Mouse (Mus musculus) CH12F3 (cell line): Measurements from ENCODE around the gene Atoh7.
"Not testable (repeated sequence)": the region's sequence is repeated elsewhere in the genome, so short reads cannot be mapped to it uniquely, and the experiment has no call there.

Experiments used
- in situ Hi-C: fragments of 300-500 bp; cut with MboI; formaldehyde crosslinking; loops from 2 replicates; pipeline ENCODE4 v1.14.3; 2020; ENCODE audit warnings: low sequenced_read_pairs

The Atoh7 gene

DNA sequence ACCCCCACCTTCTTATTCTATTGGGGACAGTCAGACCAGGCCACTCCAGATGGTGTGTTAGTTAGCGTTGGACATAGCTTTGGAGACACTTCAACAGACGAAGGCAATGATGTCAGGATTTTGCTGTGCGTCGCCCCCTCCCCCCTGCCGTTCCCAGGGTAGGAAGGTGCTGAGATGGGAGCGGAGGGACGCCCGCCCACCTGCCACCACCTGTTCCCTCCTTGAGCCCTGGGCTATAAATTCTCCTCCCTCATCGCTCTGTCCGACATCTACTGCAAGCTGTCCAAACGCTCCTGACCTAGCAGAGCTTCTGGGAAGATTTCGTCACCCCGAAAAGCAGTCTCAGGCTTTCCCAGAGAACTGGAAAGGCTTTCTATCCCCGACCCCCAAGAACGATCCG lies at the start of gene Atoh7:
Gene Atoh7 (plus strand): TSS at position 131 of the 400 bp plus-strand sequence.
- in situ Hi-C loops = no loop called here

DNA sequence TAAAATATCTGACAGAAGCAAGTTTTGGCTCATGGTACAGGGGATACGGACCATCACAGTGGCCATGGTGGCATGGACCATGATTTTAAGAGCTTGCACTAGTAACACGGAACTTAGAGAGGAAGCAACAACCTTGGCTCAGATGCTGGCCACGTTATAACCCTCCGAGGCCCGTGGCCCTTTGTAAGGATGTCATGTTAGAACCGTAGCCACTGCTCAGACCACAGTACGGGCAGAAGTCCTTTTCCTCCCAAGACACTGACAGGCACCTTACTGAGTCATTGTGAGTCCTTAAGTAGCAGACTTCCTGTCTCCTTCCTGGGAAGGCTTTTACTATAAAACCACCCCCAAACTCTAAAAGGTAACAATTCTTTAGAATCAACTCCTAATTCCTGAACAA lies 48.2 kb upstream of the Atoh7 start:
- in situ Hi-C loops = no loop called here

- in situ Hi-C loops = no loop called here
Observed at GRCm38 (mm10) chr10:63052011-63052410, 47.4 kb upstream of the Atoh7 start.

DNA sequence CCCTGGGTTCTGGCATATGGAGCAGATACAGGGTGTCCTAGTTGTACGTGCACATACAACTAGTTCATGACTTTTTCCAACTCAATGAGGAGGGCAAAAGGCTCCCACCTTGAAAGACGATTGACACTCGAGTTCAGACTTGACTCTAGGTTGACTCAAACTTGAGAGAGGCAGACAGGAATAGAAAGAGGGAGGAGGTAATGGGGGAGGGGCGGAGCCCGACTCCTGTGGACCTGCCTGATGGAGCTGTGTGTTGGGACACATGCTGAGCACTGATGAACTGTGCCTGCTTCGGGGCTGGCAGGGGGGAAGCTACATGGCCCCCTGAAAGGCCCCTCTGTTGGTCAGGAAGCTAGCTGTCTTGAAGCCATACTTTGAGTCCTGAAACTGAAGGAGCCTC lies 46.4 kb upstream of the Atoh7 start:
- in situ Hi-C loops = no loop called here

GRCm38 (mm10) chr10:63054071-63054470 lies 45.4 kb upstream of the Atoh7 start:
- in situ Hi-C loops = not testable (repeated sequence)

DNA sequence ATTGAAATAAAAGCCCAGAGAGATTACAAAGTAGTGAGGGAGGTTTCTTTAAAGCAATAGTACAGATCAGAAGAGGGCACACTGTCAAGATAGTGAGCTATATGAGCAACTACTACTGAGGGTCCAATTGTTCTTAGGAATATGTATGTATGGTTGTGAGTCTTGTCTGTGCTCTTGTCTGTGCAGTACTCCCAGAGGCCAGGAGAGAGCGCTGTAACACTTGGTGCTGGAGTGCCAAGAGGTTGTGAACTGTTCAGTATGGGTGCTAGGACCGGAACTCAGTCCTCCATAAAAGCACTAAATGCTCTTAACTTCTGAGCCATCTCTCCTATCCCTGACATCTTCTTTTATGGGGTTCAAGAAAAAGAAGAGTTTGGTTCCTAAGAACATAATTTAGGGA lies 44.9 kb upstream of the Atoh7 start:
- in situ Hi-C loops = no loop called here

DNA sequence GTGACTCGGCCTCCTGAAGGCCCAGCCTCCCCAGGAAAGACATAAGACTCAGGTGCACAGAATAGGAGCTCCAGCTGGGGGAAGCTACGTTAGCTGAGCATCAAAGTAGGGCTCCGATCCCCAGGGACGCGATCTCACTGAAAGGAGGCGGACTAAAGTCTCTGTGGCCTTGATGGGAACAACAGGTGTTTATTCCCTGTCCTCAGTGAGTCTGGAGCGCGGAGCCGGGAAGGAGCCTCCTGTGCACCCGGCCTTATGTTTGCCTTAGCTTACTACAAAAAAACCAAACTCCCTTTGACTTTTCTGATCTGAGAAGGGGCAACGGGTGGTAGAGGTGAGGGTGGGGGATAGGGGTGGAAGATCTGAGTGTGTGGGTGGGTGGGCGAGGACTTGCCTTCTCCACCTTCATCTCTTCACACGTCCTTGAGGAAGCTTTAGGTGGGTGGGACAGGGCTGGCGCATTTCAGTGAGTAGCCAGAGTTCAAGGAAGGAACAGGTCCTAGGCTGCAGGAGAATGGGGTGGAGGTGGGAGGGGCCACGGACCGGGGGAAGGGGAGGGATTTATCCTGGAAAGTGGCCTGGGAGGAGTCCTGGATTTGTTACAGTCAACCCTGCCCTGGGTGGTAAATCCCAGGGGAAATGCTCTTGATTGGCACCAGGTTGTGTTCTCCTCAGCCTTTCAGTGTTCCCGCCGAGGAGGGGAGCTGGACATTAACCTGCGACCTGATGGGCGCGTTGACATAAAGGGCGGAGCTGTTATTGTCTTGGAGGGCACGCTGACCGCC lies 42.3 kb upstream of the Atoh7 start:
- in situ Hi-C loops = no loop called here

DNA sequence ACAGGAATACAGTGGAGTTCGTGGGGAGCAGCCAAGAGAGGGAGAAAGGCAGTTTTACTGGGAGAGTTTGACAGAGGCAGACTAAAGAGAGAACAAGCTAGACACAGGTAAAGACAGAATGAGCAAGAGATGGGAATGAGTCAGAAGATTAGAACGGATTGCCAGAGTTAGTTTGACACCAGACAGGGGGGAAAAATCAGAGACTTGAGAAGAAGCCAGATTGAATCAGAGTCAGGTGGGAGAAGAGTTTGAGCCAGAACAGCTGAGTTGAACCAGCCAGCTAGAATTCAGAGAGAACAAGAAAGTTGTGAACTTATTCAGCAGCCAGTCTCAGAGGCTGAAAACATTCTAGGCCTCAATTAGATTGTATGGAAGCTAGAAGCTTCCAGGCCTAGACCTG lies 39.6 kb upstream of the Atoh7 start, which contains the start of gene Pbld1:
Gene Pbld1 (plus strand): TSS at position 301 of the 400 bp plus-strand sequence.
- in situ Hi-C loops = no loop called here

GRCm38 (mm10) chr10:63060406-63060805 lies 39.0 kb upstream of the Atoh7 start:
- in situ Hi-C loops = no loop called here

- in situ Hi-C loops = no loop called here
Observed at GRCm38 (mm10) chr10:63061266-63061665, 38.2 kb upstream of the Atoh7 start.

- in situ Hi-C loops = no loop called here
Observed at GRCm38 (mm10) chr10:63062696-63063095, 36.8 kb upstream of the Atoh7 start.

DNA sequence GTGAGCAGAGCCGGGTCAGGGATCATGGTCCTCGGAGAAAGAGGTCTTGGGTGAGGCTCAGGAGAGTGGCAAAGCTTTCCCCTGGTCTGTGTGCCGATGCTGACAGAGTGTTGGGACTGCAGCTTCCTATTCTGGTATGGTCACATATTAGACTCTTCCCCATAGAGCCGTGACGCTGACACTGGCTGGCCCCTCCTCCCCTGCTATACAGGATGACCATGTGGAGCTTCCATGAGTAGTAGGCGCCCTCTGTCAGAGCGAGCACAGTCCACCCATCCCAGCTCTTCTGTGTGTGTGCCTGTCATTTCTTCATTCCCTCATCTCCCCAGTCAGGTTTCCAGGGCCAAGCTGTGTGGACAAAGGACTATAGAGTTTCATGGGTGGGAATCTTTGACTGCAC lies 36.1 kb upstream of the Atoh7 start:
- in situ Hi-C loops = no loop called here

- in situ Hi-C loops = no loop called here
Observed at GRCm38 (mm10) chr10:63064516-63064915, 34.9 kb upstream of the Atoh7 start.

DNA sequence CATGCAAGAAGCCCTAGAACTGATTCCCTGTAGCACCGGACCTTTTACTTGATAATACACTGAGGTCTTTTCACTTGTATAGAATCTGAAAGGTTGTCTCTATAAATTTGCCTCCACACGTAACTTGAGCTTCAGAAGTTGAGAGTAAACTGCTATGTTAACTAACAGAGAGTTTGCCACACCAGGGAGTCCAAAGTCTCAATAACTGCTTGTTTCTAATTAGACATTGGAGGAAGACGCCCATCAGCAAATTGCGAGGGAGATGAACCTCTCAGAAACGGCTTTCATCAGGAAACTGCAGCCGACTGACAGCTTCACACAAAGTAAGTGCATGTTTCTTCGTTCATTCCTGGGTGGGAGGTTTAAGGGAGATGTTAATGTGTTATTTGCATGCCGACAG lies 33.9 kb upstream of the Atoh7 start:
- in situ Hi-C loops = no loop called here

- in situ Hi-C loops = no loop called here
Observed at GRCm38 (mm10) chr10:63065988-63066387, 33.5 kb upstream of the Atoh7 start.

DNA sequence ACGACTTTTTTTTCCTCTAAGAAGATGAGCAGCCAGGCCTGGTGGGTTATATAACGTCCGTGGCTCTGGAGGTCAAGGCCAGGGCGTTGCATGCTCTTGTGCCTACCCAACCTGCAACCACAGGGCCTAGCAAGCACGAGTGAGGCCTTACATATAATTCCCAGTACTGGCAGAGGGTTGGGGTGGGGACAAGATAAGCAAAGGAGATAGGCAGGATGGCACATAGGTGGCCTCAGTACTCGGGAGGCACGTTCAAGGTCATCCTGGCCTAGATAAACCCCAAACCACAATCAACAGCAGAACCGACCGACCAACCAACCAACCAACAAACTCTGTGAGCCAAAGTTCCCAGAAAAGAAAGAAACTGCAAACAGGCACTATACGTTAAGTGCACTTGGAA lies 13.1 kb upstream of the Atoh7 start:
- in situ Hi-C loops = no loop called here

DNA sequence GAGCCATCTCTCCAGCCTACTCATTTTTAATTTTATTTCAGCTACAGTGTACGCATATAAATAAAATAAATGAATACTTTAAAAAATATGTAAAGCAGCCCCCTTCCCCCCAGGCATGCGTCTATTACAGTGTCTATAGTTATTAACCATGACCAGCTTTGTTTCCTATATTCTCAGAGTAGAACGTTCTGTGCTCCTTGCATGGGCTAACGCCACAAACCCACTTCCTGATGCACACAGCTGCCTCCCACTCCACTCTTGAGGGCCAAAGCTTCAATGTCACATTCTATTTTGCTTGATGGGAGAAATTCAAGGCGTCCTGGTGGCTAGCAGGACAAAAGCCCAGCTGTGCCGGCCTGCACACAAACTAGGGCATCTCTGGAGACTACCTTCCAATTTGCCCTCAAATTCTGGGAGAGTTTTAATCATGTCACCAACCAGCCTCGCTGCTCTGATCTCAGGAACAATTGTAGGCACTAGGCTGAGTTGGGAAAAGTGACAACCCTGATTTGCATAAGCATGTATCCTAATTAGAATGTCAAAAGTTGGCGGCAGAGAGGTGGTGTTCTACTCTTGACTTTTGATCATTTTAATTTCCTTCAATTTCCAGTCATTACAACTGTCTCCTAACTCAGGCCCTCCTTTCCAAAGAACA lies 10.2 kb upstream of the Atoh7 start:
- in situ Hi-C loops = no loop called here

GRCm38 (mm10) chr10:63089758-63090571 lies 9.5 kb upstream of the Atoh7 start:
- in situ Hi-C loops = no loop called here

GRCm38 (mm10) chr10:63091915-63092314 lies 7.5 kb upstream of the Atoh7 start:
- in situ Hi-C loops = no loop called here

DNA sequence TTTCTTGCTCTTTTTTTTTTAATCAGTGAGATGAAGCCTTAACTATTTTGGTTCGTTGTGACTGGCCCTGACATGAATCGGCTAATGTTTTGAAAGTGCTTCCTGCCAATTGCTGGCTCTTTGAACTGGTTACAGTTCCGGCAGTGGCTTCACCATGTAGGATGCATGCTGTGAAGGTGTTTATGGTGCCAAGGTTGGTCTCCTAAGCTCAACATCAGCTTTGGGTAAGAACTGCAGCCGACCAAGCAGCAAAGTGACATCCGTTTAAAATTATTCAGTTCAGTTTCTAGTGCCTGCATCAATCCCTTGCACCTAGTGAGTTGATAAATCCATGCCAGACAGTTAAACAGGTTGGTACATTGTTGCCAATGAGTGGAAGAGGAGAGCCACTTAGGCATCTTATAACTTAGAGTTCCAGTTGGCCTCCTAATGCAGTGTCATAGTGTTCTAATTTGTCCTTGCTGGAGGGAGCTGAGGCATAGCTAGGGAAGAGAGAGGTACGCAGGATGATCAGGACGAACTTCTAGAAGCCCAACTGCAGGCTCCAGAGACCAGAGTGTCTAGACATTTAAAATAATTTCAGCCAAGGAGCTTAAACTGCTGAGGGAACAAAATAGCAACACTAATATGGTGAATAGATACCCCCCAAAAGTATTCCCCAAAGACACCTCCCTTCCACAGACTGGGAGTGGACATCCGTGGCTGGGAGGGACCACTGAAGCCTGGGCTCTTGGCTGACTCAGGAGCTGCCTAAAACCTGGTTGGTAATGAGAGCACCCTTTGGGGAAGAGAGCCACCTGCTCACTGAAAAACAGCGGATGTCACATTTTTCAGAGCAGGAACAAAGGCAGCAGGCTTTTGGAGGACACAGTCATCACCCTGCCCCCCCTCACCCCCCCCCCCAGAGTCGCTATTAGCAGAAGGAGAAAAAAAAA lies 6.6 kb upstream of the Atoh7 start:
- in situ Hi-C loops = no loop called here
